Mouse (Mus musculus): Measurements from ENCODE around the gene Cdk4. TPM values are rescaled to one million over a fixed set of nuclear protein-coding genes. Genes with fewer than 3 reads are reported as not detected.
"Not testable (repeated sequence)": the region's sequence is repeated elsewhere in the genome, so short reads cannot be mapped to it uniquely, and the experiment has no call there.

Cdk4 gene
- total RNA-seq, 2 experiments from 2014 or later = 211 to 221 TPM

DNA sequence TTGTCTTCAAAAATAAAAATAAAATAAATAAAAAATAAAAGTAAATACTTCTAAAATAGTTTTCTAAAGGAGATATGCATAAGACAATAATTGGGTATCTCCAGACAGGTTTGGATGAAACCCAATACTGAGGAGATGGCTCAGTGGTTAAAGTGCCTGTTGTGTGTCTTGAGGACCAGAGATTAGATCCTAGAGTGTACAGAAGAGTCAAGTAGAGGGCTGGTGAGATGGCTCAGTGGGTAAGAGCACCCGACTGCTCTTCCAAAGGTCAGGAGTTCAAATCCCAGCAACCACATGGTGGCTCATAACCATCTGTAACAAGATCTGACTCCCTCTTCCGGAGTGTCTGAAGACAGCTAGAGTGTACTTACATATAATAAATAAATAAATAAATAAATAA, 9.6 kb downstream of the Cdk4 start:
- DNase-seq; intact Hi-C loops (cut with DNase I): not testable (repeated sequence)

DNA sequence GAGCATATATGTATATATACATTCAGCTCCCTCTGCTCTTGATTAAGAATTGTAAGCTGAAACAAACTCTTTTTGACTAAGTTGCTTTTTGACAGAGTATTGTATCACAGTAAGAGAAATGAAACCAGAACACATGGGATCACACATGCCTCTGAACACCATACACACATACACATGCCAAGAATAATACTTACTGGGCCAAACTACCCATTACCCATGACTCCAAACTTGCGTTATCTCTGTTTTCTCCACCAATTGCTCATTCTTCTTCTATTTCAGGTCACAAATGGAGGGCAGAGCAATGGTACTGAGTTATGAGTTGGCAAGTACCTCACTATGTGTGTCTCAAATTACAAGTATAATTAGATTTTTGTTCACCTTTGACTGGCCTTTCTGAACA, 10.6 kb downstream of the Cdk4 start:
- intact Hi-C loops (cut with DNase I) = no loop called here

DNA sequence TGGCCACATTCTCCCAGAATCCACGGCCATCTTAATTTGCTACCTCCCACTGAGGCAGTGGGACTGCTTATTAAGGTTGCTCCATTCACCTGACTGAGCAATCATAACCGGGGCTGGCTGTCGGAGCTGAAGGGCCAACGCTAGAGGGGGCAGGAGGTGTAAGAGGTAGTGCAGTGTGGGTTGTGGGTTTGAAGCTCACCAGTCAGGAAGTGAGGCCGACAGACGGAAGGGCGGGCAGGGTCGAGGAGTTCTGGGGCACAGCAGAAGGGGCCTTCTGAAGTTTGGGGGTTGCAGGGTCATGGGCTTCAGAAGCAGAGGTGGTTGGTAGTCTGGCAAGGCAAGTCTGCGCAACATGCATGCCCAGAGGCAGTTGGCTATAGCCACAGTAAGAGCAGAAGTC, 11.7 kb downstream of the Cdk4 start, which contains the start of gene Agap2:
Gene Agap2, plus strand, starts transcription at position 205 of the 400 bp plus-strand sequence.
- no peak for DNase-seq
- intact Hi-C loops (cut with DNase I) = no loop called here

More for the DNA sequence above, 10.6 kb downstream of the Cdk4 start:
- no peak for DNase-seq

DNA sequence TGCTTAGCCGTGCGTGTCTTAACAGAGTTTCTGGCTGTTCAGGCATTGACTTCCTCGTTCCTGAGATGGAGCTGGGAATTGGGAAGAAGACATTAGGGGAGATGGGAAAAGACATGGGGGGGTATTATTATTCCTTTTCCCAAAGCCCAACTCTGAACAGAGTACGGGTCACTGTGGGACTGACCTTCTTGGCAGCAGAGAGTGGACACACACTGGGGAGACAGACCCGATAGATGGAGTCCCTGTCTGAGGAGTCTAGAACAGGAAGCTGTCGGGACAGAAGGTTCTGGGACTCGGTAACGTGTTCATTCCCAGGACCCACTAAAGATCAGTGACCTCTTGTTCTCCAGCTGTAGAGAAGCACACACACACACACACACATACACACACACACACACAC, 12.3 kb downstream of the Cdk4 start:
- intact Hi-C loops (cut with DNase I) = no loop called here
- DNase-seq = no peak

DNA sequence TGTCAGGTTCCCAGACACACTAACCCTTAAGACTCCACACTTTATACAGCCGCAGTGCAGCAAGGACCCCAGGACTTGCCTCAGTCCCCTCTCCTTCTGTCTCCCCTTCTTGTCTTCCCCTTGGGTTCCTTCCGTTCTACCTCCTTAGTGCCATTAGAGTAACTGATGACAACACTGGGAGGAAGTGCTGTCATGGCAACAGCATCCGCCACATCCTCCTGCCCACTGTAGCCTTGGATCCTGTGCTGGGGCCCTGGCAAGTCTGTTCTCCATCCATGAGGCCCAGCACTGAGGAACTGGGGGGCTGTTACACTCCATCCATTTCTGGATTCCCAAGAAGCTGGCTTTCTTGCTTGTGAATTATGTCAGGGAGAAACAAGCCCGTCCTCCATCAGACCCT, 12.7 kb downstream of the Cdk4 start:
- intact Hi-C loops (cut with DNase I) = no loop called here
- no peak for DNase-seq

DNA sequence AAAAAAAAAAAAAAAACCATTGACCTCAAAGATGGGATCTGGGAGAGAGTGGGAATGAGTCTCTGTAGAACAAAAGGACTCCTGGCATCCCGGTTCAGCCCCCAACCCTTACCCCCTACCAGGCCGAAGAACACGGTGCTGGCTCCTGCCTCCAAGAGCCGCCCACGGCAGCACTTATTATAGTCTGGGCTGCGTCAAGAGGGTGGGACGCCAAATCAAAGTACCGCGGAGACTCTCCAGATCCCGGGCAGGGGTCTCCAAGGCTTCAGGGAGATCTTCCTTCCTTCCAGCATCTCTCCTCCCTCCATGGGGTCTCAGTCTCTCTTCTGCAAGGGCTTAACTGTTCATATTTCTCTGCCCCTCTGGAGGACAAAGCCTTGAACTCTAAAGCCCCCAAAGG, 14.2 kb downstream of the Cdk4 start:
- intact Hi-C loops (cut with DNase I) = no loop called here
- DNase-seq = no peak

DNA sequence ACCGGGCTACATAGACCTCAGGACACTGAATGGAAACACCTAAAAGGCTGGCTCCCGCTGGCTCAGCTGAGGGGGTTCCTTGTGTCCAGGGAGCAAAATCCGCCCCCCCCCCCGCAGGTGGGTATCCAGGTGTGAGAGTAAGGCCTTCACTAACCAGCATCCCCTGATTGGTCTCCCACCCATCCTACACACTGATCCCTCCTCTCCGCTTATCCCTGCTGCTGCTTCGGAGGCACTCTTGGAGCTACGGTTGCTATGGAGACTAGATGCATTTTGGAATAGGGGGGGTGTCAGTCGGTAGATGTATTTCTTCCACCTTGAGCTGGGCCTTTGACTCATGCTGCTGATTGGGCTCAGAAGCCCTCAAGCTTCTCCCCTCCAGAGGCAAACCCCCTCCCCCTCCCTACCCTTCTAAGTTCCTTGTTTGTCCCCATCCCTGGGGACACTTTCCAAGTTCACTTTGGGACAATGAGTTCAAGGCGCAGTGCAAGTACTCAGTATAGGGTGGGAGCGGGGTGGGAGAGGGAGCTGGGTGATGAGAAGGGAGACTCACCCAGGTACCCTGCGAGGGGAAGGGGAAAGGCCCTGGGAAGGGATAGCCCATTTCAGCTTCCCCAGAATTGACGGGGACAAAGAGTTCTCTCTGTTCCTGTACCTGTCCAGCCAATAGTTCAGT, 14.8 kb downstream of the Cdk4 start:
- DNase-seq = no peak

DNA sequence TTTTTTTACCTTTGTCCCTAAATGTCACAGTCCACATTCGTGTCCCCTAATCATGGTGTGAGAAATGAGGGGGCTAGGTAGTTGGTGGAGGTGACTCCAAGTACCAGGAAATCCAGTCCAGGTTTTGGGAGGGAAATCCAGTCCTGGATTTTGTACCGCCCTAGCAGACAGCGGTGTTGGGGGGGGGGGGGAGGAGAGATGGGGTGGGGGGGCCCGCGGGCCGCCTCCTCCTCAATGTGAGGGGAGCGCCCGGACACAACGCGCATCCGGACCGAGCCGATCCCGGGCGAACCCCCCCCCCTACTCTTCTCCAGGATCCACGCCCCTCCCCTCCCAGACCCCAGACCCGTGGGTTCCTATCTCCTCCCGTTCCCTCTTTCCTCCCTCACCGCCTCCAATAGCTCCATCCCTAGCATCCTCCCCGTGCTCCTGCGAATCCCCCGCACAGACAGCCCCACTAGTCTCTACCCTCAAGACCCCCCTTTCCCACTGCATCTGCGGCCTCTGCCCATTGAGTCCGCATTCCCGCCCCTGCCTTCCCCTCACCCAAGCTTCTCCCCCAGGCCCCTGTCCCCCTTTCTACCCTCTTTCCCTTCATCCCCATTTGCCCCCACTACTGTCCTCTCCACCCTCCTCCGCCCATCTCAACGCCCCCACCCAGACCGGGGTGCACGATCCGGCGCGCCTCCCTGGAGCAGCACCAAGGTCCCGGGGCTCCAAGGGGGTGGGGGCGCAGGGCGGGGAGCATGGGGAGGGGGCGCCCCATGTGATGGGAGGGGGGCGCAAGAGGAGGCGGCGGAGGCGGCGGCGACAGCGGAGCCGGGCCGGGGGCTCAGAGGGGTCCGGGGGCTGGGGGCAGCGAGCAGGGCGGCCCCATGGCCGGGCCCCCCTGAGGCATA, 15.6 kb downstream of the Cdk4 start:
- intact Hi-C loops (cut with DNase I) = no loop called here
- DNase-seq = peak; percentile 65

More for the DNA sequence above, 14.8 kb downstream of the Cdk4 start:
- intact Hi-C loops (cut with DNase I) = no loop called here

DNA sequence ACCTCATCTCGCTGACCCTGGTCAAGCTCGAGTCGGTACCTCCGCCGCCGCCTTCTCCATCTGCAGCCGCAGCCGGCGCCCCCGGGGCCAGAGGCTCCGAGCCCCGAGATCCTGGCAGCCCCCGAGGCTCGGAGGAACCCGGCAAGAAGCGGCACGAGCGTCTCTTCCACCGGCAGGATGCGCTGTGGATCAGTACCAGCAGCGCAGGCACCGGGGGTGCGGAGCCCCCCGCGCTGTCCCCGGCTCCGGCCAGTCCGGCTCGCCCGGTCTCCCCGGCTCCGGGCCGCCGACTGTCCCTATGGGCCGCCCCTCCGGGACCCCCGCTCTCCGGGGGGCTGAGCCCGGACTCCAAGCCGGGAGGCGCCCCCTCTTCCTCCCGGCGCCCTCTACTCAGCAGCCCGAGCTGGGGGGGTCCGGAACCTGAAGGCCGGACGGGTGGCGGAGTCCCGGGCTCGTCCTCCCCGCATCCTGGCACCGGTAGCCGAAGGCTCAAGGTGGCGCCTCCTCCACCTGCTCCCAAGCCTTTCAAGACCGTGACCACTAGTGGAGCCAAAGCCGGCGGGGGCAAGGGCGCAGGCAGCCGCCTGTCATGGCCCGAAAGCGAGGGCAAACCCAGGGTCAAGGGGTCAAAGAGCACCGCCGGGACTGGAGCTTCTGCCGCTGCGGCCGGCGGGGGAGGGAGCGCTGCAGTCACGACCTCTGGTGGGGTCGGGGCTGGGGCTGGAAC, 16.5 kb downstream of the Cdk4 start:
- intact Hi-C loops (cut with DNase I) = no loop called here
- peak; percentile 60 for DNase-seq

DNA sequence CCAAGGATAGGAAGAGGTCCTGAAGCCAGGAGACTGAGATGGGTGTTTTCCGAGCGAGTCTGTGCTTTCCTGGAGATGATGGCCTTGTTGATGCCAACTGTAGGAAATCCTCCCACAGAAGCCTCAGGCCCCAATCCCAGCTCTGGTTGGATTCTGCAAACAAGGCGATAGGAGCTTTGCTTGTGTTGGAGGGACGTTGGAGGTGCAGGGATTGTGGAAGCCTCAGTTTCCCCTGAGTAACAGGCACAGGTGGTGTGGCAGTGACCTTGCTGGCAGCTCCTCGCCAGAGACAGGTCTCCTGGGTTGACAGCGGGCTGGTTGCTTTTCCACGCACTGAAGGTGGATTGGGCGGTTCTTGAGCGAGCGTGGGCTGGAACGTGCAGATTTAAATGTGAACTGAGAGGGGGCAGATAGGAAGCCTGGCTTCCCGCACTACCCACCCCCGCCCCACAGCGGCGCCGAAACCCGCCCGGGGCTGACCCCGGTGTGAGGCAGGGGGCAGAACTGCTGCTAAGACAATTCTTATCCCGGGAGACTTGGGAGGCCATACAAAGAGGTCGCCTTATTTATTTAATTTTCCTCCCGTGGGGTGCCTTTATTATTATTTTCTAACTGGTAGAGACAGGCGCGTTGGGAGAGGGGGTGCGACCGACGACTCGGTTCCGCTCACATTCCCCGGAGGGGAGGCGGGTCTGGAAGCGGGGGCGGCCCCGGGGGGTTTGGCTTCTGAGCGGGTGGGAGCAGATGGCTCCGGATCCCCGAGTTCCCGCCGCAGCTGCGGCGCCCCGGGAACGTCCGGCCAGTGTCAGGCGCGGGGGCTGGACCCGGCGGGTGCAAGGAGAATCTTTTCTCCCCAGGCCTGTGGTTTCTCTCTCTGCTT, 17.8 kb downstream of the Cdk4 start:
- intact Hi-C loops (cut with DNase I) = no loop called here
- no peak for DNase-seq

DNA sequence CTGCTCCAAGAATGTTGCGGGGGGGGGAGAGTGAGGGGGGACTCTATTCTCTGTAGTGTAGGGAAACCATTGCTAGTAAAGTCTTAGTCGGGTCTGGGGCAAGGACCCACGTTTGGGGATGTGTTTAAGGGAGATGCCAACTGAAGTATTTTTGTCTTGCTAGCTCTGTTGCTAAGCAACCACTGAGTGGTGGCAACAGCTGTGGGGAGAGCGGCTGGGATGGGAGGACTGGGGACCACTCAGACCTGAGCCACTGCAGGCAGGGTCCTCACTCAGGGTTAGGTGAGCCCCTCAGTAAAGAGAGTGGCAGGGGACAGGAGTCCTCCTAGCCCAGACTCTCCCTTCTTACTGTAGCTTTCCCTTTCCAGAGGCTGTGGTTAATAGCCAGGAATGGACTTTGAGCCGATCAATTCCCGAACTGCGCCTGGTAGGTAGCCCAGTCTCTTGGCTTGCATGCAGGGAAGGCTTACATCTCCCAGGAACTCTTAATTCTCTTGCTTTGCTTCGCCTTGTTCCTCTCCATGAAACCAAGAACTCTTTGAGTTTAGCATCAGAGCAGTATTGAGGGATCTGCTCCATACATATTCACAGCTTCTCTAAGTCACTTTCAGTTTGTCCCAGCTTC, 18.8 kb downstream of the Cdk4 start:
- intact Hi-C loops (cut with DNase I) = no loop called here
- DNase-seq = no peak

DNA sequence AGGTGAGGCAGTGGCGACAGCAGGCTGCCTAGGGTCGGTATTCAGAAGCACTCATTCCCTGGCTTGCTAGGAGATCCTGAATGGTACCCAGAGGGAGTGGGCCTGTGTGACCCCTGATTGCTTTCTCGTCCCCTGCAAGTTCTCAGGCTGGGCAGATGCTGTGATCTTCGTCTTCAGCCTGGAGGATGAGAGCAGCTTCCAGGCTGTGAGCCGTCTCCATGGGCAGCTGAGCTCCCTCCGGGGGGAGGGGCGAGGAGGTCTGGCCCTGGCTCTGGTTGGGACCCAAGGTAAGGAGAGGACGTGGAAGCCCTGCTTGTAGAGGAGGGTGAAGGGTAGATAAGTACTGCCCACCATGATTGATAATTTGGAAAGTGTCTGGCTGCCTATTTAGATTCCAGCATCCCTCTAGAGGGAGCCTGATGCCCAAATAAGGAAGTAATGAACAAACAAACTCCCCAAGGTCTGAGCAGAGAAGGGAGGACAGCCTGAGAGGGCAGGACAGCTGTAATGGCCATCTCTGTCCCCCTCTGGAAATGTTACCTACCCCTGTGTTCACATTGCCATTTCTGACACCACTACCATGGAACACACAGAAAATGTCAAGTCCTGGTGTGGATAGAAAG, 20.1 kb downstream of the Cdk4 start:
- DNase-seq = no peak
- intact Hi-C loops (cut with DNase I) = no loop called here

DNA sequence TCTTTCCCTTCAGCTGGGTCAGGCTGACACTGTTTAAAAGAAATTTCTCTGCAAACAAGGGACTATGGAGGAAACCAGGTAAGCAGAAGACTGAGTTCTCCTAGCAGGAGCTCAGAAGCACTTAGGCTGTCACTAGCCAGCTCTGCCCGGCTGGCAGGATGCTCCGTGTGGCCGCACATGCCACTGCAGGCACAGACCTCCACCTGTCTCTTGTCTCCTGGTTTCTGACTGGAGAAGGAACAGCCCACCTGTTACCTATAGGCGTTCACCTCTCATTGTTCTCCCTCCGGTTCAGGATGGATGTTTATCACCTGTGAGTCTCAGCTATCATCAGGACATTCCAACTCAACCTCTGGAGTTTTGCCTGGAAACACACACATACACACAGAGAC, 20.6 kb downstream of the Cdk4 start:
- DNase-seq = no peak
- intact Hi-C loops (cut with DNase I) = no loop called here

DNA sequence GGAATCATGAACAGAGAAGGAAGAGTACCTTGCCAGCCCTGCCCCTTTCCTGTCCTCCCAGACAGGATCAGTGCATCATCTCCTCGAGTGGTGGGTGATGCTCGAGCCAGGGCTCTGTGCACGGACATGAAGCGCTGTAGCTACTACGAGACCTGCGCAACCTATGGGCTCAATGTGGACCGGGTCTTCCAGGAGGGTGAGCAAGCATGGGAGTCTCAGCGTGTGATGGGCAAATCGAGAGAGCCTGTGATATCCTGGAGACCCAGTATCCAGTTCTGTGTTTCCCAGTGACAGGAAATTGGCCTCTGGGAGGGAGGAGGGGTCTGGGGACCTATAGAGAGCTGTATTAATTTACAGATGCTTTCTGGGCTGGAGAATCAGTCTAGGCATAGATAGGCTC, 21.7 kb downstream of the Cdk4 start:
- no peak for DNase-seq
- intact Hi-C loops (cut with DNase I) = no loop called here

DNA sequence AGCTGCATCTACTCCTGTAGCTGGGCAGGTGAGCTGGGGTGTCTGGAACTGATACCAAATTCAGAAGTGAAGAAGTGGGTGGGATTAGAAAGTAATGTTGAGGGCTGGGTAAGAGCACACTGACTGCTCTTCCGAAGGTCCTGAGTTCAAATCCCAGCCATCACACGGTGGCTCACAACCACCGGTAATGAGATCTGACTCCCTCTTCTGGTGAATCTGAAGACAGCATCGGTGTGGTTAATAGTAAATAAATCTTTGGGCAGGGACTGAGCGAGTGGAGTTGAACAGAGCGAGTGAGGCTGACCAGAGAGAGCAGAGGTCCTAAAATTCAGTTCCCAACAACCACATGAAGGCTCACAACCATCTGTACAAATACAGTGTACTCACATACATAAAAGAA, 22.3 kb downstream of the Cdk4 start:
- intact Hi-C loops (cut with DNase I) = no loop called here
- no peak for DNase-seq

DNA sequence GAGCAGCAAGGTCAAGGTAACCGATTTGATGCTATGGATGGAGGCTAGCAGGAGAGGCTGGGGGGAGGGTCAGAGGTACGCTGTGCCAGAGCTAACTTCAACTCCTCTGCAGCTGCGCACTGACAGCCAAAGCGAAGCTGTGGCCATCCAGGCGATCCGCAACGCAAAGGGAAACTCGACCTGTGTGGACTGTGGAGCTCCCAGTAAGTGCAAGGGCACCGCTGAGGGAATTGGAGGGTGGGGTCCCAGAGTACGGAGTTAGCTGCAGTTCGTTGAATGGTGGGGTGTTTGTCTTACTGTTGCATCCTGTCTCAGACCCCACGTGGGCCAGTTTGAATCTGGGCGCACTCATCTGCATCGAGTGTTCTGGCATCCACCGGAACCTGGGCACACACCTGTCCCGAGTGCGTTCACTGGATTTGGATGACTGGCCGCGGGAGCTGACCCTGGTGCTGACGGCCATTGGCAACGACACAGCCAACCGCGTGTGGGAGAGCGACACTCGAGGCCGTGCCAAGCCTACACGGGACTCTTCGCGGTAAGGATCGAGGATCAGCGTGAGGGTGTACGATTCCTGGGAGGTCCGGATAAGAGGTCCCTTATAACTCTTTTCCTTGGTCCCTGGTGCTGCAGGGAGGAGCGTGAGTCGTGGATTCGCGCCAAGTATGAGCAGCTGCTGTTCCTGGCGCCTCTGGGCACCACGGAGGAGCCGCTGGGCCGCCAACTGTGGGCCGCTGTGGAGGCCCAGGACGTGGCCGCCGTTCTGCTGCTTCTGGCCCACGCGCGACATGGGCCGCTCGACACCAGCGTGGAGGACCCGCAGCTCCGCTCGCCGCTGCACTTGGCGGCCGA, 27.5 kb downstream of the Cdk4 start:
- peak; percentile 72 for DNase-seq
- intact Hi-C loops (cut with DNase I) = no loop called here

DNA sequence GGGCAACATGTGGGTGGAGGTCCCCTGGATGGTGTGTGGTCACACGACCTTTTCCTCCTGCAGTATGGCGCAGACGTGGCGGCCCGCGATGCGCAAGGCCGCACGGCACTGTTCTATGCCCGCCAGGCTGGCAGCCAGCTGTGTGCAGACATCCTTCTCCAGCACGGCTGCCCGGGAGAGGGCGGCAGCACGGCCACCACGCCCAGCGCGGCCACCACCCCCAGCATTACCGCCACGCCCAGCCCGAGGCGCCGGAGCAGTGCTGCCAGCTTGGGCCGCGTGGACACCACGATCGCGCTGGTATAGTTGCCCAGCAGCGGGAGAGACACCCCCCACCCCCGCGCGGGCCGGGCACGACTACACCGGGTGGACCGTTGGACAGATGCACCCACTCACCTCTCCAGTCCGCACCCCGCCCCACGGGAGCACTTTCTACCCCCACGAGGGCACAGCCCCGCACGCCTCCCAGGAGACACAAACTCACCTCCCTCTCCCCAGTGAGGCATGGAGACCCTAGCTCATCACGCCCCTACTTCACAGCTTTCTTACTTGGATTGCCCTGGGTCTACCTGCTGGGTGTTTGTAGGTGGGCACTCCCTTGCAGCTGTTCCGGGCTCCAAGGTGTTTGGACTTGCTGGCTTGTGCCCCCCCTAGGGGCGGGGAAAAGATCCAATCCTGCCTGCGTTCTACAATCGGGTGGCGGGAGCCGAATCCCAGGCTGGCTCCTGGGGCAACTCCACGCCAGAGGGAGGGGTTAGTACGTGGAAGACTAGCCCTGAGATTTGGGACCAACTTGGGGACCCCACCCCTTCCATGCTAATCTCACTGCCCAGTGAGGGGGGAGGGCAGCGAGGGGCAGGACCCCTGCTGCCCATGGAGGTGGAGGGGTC, 28.4 kb downstream of the Cdk4 start:
- peak; percentile 55 for DNase-seq
- intact Hi-C loops (cut with DNase I) = no loop called here

DNA sequence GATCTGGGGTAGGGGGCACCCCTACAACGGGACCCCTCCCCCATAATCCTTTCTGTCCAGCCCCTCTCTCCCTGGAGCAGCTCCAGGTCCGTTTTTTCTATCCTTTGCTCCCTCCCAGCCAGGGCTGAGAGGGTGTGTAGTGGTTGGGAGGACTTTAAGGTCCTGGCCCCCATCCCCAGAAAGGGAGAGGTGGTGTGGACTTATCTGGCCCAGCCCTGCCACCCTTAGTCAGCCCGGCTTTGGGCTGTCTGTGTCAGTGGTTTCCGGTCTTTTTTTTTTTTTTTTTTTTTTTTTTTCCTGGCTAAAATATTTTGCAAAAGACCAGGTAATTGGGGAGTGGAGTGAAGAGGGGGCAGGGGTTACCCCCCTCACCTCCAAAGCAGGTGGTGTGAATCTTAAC, 29.4 kb downstream of the Cdk4 start:
- intact Hi-C loops (cut with DNase I) = no loop called here
- DNase-seq = no peak
